Mouse (Mus musculus): ENCODE results near the gene Anapc2. TPM values are rescaled to one million over a fixed set of nuclear protein-coding genes. Genes with fewer than 3 reads are reported as not detected.

Gene Anapc2
- total RNA-seq, 2 experiments from 2014 or later = 84.6 to 84.7 TPM

GRCm38 (mm10) chr2:25287927-25288649 lies 15.8 kb downstream of the Anapc2 start, which contains the start of gene Tmem210:
Gene Tmem210, plus strand, starts transcription at chr2:25288145.
- DNase-seq (ENCODE audit: low spot score in 2 of 2) = peak in 1 of 2 experiments; percentile 13
- H3K4me3 ChIP-seq = no peak within 1 kb of the TSS
- TF ChIP-seq CTCF (conservative IDR thresholded peaks at IDR 0.05) = no peak
- H3K27ac ChIP-seq = peak within 1 kb of the TSS; percentile 92

GRCm38 (mm10) chr2:25288734-25289345 lies 16.6 kb downstream of the Anapc2 start:
- peak in 1 of 2 experiments; percentile 19 for DNase-seq (ENCODE audit: low spot score in 2 of 2)
- H3K27ac ChIP-seq = peak overlapping the region; percentile 92; the same call in 1 of the 2 replicates
- H3K4me3 ChIP-seq = no peak overlapping the region
- TF ChIP-seq CTCF (conservative IDR thresholded peaks at IDR 0.05) = no peak

GRCm38 (mm10) chr2:25289651-25290050 lies 17.4 kb downstream of the Anapc2 start, which contains the start of gene Lrrc26:
Gene Lrrc26, plus strand, starts transcription at chr2:25289915.
- TF ChIP-seq CTCF (conservative IDR thresholded peaks at IDR 0.05) = no peak
- Histone ChIP-seq H3K4me3 (peak within 1 kb of the TSS; percentile 8; the same call in 1 of the 2 replicates), H3K27ac (peak within 1 kb of the TSS; percentile 92)
- DNase-seq (ENCODE audit: low spot score in 2 of 2) = peak in 1 of 2 experiments; percentile 3

GRCm38 (mm10) chr2:25290101-25290815 lies 18.0 kb downstream of the Anapc2 start:
- peak; percentile 35 to 61 for DNase-seq (ENCODE audit: low spot score in 2 of 2)
- no peak for TF ChIP-seq CTCF (conservative IDR thresholded peaks at IDR 0.05)
- H3K27ac ChIP-seq = peak overlapping the region; percentile 92
- H3K4me3 ChIP-seq = peak overlapping the region; percentile 8; the same call in 1 of the 2 replicates

GRCm38 (mm10) chr2:25290816-25291130 lies 18.5 kb downstream of the Anapc2 start:
- H3K4me3 ChIP-seq = no peak overlapping the region
- no peak for DNase-seq (ENCODE audit: low spot score in 2 of 2)
- TF ChIP-seq CTCF (conservative IDR thresholded peaks at IDR 0.05) = no peak
- H3K27ac ChIP-seq = peak overlapping the region; percentile 92

GRCm38 (mm10) chr2:25291184-25292053 lies 19.1 kb downstream of the Anapc2 start:
- Histone ChIP-seq H3K4me3 (no peak overlapping the region; the same call in 1 of the 2 replicates), H3K27ac (peak overlapping the region; percentile 92)
- peak in 1 of 2 experiments; percentile 4 for DNase-seq (ENCODE audit: low spot score in 2 of 2)
- peak; percentile 54 for TF ChIP-seq CTCF (conservative IDR thresholded peaks at IDR 0.05)

- DNase-seq (ENCODE audit: low spot score in 2 of 2) = peak in 1 of 2 experiments; percentile 11
These were observed 19.8 kb downstream of the Anapc2 start for GRCm38 (mm10) chr2:25292054-25292544.

GRCm38 (mm10) chr2:25292856-25293255 lies 20.6 kb downstream of the Anapc2 start:
- H3K4me3 ChIP-seq = no peak overlapping the region; the same call in 1 of the 2 replicates
- H3K27ac ChIP-seq = peak overlapping the region; percentile 92
- DNase-seq (ENCODE audit: low spot score in 2 of 2) = peak; percentile 51 to 84
- TF ChIP-seq CTCF (conservative IDR thresholded peaks at IDR 0.05) = peak; percentile 96

More at GRCm38 (mm10) chr2:25292054-25292544, 19.8 kb downstream of the Anapc2 start:
- TF ChIP-seq CTCF (conservative IDR thresholded peaks at IDR 0.05) = no peak
- peak overlapping the region; percentile 37 for H3K4me3 ChIP-seq
- peak overlapping the region; percentile 92 for H3K27ac ChIP-seq

- Histone ChIP-seq H3K27ac (peak overlapping the region; percentile 92; the same call in 1 of the 2 replicates), H3K4me3 (no peak overlapping the region)
- no peak for TF ChIP-seq CTCF (conservative IDR thresholded peaks at IDR 0.05)
- no peak for DNase-seq (ENCODE audit: low spot score in 2 of 2)
These were observed 21.4 kb downstream of the Anapc2 start for GRCm38 (mm10) chr2:25293706-25294105.

- no peak for DNase-seq (ENCODE audit: low spot score in 2 of 2)
- H3K4me3 ChIP-seq = no peak overlapping the region
- no peak for TF ChIP-seq CTCF (conservative IDR thresholded peaks at IDR 0.05)
- H3K27ac ChIP-seq = no peak overlapping the region
These were observed 24.8 kb downstream of the Anapc2 start for GRCm38 (mm10) chr2:25297093-25297492.

- TF ChIP-seq CTCF (conservative IDR thresholded peaks at IDR 0.05) = no peak
- Histone ChIP-seq H3K4me3 (no peak overlapping the region), H3K27ac (no peak overlapping the region)
- DNase-seq (ENCODE audit: low spot score in 2 of 2) = no peak
These were observed 25.8 kb downstream of the Anapc2 start for GRCm38 (mm10) chr2:25298046-25298445.

- Histone ChIP-seq H3K4me3 (no peak overlapping the region), H3K27ac (no peak overlapping the region)
- DNase-seq (ENCODE audit: low spot score in 2 of 2) = no peak
- TF ChIP-seq CTCF (conservative IDR thresholded peaks at IDR 0.05) = no peak
These were observed 31.2 kb downstream of the Anapc2 start for GRCm38 (mm10) chr2:25303452-25303851.

Data from layer of hippocampus, adult 2 months (tissue).